Mouse (Mus musculus): Measurements from ENCODE around the gene Map3k13.
"Not testable (repeated sequence)": the region's sequence is repeated elsewhere in the genome, so short reads cannot be mapped to it uniquely, and the experiment has no call there.

The Map3k13 gene

DNA sequence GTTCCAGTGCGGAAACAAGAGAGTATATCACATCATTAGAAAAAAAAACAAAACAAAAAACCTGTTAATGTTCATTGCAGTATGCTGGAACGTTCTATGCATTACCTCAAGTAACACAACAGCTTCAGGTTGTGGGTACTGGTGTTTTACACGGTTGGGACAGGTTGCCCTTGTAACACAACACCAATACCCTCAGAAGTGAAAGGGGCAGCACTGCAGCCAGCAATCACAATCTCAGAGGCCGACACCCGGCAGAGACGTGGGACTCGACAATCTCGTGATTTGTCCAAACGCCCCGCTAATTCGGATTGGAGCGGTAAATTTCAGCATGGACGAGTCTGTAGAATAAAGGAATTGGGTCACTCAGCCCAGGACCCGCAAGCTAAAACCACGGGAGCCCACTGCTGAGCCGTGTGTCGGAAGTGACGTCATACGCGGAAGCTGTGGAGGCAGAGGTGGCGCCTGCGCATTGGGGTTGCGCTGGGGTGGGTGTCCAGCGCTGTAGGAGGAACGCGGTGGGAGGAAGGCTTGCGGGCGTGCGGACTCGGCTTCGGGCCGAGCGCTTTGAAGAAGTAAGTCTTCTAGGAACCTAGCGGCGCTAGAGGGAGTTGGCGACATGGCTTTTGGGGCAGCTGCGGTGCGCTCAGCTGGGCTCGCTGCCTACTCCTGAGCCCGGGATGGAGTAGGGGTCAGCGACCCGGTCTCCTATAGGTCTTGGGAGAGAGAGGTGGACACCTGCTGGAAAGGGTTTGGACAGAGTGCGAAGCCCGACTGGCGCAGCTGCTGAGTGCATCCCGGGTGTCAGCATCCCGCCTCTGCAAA lies at the start of gene Map3k13:
Map3k13 (plus strand) TSS at position 472 of the 822 bp plus-strand sequence.
- DNase-seq: peak; percentile 95

DNA sequence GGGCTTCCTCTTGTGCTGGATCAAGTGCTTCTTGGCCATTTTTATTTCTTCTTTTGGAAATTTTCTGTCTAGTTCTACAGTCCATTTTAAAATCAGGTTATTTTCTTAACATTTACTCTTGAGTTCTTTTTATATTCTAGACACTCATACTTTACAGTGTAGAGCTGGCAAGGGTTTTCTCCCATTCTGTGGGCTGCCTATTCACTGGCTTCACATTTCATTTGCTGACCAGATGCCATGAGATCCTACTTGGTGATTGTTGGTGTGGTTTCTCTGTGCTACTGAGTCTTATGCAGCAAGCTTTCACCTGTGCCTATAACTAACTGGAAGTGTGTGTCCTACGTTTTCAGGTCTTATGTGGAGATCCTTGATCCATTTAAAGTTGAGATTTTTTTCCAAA lies 35.7 kb upstream of the Map3k13 start:
- no peak for DNase-seq

DNA sequence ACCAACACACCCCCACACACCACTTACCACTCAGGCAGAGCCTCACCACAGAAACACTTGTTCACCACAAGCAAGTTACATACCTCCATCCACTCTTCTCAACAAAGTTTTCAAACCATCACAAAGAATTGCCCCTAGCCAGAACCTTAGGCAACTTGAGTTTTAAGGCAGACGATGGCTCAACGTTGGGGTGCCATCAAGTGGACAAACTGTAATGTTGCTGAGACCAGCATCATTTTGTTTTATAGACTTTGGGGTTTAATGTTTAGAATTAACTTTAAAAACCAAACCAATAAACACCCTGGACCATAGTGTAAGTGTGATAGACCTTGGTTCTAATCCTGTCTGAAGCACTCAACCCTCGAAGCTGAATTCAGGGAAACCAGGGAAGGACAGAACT lies 25.9 kb upstream of the Map3k13 start:
- DNase-seq: no peak

DNA sequence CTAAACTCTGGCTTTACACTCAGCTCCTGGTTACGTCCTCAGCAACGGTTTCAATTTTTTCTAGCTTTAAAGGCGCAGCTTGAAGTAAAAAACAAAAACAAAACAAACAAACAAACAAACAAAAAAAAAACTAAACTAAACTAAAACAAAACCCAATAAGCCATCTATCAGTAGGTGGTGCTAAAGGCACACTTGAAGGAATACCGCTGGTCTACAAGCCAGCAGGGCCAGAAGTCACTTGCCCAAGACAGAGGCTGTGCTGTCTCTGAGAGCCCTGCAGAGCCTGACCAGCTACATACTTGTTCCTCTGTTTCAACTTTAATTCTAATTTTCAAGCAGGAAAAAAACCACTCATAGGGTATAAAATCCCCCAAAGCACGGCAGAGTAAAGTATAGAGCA lies 24.5 kb upstream of the Map3k13 start:
- no peak for DNase-seq

DNA sequence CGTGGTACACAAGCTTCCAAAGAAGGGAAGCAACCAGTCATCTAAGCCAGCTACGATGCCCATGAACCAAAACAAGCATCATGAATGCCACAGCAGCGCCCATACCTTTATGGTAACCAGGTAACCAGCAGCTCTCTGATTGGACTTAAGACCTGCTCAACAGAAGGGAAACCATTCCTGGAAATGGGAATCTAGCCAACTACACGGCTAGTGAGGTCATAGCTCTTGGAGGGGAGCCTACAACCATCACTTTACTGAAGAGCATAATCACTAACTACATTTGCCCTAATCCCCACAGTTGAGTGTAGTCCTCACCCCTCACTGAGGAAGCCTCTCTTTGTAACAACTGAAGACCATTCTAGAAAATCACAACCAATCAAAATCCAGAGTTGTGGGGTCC lies 19.4 kb upstream of the Map3k13 start:
- no peak for DNase-seq

DNA sequence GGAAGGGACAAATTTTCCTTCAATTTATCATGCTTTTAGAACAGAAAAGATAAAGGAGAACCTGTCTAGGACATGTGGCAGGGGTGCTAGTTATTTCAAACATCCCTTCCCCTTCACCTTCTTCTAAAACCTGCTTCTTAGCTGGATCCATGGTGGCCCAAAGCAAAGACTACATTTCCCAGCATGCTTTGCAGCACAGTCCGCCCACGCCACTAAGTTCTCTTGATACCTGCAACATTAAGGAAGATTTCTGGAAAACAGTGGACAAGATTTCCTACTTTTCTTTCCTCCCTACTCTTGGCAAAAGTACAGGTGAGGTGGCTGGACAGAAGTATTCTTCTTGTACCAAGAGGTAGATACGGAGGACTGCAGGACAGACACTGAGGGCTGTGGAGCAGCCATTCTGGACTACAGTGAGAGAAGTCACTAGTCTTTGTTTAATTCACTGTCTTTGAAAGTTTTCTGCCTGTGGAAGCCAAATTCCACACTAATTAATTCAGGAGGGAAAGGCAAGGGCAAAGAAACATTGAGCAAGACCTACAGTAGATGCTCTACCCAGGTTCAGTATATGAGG lies 15.8 kb upstream of the Map3k13 start:
- no peak for DNase-seq

DNA sequence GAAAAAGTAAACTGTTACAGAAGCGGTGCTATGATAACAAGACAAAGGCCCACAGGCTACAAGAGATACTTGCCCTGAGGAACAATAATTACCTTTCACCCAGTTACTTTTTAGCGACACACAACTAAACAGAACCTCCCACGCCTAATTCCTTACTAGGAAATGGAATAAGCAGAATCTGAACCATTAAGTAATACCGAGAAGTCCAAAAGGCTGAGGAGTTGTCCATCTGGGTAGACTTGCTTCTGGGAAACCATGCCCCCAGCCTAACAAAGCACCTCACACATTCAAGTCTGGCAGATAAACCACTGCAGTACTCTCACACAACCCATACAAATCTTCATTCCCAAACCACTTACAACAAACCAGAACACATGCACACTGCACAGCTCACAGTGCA lies 15.0 kb upstream of the Map3k13 start:
- no peak for DNase-seq

DNA sequence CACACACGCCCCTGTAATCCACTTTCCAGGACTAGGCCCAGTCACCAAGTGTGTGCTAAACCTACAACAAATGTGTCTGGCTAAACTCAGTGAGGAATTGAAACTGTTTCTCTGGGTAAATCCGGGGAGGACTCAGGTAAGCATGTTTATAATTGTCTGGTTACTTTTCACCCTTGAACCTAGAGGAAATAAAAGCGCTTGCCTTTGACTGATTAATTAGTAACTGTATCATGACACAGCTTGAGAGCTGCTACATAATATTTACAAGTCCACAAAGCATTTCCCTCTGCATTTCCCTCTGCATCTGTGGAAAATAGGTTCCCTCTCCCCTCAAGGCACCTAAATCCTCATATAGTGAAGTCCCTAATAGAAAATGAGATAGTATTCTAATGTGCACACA lies 12.9 kb upstream of the Map3k13 start:
- DNase-seq: no peak

DNA sequence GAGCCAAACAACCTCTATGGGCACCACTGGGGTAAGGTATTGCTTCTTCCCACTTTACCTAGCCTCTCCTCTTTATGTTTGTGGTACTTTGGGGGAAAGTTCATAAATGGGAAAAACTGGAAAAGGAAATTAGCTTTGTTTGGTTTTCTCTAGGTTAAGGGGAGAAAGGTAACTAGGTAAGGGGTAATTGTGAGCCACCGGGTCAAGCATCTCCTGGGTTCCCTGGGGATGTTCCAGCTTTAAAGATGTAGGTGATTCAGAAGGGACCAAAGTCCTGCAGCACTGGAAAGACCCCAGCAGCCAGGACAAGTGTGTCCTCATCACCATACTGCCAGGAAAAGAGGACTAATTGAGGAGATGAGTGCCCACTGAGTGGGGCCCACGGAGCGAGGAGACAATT lies 12.3 kb upstream of the Map3k13 start:
- no peak for DNase-seq

DNA sequence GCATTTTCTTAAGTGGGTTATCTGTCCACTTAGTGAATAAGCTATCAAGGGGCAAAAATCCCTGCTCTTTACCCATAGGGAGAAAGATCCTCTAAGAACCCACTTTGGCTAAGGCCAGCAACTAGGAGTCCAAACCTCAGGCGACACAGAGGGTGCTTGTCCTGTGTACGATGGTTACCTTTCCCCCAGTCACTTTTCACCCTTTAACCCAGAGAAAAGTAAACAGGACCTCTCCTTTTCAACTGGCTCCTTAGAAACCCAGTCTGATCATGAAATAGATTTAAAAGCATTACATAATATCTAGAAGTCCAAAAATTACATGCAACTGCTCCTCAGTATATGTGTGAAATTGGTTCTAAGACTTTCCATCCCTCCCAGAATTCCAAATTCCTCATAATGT lies 11.3 kb upstream of the Map3k13 start:
- DNase-seq: no peak

DNA sequence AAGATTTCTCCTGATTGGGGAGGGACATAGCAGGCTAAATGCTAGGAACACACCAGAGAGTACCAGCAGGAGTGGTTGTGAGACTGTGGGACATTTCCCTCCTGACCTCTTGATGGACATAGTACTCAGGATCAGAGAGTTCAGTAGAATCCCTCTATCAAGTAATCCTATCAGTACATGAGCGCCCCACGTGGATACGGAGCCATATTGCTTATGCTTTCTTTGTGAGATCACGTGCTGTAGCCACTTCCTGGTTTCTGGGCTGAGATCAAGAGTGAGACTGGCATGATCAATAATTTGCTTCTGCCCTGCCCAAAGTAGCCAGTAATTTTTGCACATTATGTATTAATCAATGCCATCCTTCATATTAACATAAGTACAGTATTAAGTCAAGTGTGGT lies 9.1 kb upstream of the Map3k13 start:
- no peak for DNase-seq

DNA sequence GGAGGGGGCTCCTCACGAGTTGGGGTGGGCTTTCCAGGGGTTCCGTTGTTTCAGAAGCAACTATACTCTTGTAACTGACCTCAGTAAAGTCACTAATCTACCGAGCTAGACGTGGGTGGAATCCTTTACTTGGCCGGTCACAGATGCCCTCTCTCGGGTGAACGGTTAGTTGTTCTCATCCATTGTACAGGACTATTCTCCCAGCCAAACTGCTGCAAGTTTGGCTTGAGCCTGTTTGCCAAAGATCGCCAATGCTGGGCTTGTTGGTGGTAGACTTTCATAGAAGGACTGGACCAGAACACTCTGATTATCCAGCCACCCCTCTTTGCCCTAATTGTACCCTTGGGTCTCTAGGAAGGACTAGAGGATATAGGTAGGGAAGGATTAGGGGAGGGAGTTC lies 7.8 kb upstream of the Map3k13 start:
- no peak for DNase-seq

DNA sequence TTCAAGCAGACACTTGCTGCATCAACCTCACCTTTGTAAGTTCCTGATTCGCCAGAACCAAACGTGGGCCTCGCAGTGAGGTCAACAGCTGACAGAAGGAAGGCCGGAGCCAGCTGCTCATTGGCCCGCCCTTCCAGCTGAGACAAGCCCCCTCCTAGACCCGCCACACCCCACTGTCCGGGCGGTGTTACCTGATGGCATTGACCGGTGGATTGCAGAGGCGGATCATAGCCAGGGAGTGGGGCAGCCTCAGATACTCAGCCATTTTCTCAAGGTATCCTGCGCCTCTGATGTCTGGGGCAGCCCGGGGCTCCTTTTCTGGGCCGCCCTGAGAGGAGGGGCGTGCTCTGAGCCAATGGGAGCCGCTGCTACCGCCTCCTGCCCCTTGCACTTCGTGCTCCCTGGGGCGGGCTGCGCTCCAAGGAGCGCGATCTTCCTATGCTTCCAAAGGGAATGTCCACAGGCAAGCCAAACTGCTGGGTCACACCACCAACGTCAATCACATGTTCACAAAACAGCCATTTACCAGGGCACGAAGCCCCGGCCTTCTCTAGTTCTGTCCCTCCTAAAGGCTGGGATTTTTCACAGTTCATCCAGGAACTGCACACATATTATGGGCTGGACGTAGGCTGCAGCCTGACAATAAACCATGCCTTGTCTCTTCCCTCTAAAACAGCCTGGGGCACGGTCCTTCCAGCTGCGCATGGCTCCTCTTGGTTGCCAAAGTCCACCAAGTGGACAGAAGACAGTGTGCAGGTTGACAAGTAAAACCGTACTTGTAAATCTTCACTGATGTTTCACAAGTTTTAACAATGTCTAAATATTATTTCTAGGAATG lies 6.4 kb upstream of the Map3k13 start, which contains the start of gene Ehhadh:
Ehhadh (minus strand) TSS at position 292 of the 838 bp plus-strand sequence.
- DNase-seq: peak; percentile 49

DNA sequence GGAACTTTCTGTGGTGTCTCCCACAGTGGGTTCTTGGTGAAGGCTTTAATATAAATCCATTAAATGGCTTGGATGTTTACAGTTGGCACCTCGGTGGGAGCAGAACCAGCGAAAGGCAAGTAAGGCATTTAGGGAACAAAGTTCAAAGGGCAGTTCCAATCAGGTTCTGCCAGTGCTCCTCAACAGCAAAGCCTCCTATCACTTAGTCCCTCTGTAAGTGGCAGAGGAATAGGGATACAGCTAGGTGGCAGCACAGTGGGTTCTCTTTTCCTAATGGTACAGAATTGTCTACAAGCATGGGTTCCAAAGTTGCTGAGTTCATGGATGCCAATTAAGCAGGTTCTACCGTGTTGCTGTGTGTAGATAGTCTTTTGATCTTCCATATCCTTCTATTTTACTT lies 5.6 kb upstream of the Map3k13 start:
- no peak for DNase-seq

DNA sequence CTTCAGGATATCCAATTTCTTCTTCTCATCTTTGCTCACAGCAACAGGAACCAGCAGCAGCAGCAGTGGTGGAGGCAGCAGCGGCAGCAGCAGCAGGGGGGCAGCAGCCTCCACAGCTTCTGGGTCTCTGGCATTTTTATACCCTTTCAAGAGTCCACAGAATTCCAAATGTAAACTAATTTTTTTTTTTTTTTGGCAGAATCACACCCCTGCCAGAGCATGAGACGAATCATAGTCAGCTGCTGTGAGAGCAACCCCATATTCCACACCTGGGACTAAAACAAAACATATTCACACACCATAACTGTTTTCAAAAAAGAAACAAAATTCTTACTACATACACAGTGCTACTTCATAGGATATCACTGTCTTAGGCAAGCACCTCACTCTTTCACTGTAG lies 5.0 kb upstream of the Map3k13 start:
- DNase-seq: no peak

DNA sequence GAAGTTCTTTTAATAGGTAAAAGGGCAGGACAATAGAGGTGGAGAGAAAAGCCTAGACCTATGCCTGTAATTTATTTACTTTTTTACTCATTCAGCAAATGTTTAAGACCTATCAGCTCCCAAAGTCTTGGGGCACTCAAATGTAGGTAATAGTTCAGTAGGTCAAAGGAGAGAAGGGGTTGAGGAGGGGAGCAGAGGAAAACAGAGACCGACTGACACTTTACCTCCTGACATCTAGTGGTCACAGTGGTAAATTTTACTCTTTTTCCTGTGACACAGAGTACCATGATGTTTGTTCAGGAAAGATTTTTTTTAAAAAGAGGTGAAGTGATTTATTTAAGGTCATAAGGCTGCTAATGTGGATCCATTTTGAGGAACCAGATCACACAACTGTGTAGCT lies 3.7 kb upstream of the Map3k13 start:
- DNase-seq: no peak

DNA sequence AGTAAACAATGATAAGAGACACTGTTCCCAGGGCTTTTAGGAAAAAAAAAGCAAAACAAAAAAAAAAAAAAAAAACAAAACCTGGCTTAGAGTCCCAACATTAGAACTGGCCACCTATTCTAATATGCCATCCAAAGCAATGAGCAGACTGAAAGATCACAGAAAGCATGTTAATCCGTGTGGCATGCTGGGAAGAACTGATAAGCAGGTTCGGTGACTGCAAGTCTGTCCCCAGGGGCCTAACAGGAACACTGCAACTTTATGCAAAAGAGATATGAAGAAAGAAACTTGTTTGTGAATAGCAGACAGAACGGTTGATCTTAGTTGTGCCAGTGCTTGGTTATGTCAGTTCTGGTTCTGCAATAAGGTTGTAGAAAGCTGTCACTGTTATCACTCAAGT lies 2.4 kb upstream of the Map3k13 start:
- no peak for DNase-seq

DNA sequence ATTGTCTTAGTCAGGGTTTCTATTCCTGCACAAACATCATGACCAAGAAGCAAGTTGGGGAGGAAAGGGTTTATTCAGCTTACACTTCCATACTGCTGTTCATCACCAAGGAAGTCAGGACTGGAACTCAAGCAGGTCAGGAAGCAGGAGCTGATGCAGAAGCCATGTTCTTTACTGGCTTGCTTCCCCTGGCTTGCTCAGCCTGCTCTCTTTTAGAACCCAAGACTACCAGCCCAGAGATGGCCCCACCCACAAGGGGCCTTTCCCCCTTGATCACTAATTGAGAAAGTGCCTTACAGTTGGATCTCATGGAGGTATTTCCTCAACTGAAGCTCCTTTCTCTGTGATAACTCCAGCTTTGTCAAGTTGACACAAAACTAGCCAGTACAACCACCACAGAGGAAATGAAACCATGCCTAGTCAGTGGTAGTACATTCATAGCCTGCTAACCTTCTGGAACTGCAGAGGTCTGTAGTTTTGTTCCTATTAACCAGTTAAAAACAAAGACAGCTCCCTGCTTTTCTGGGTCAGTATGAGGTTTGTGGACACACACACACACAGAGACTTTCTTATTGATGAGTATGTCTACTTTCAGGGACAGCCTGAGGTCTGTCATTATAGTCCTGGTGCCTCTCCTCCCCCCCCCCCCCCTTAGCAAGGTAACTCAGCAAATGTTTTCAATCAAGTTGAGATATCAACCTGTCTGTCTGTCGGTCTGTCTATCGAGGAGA lies 901 bp upstream of the Map3k13 start:
- not testable (repeated sequence) for DNase-seq

DNA sequence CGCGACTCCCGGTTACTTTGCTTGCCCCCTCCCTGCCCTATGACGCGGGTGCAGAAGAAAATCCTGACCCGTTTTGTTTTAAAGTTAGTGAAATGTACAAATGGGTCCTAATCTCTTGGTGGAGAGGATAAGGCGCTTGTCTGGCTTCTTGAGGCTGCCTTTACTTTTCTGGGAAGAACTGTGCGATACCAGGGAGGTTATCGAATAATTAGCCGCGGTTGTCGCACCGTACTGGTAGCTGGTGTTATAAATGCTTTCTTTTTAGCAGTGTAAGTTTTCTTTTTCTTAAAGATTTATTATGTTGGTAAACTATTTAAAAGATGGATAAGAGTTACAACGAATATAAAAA lies 525 bp downstream of the Map3k13 start:
- DNase-seq: no peak

DNA sequence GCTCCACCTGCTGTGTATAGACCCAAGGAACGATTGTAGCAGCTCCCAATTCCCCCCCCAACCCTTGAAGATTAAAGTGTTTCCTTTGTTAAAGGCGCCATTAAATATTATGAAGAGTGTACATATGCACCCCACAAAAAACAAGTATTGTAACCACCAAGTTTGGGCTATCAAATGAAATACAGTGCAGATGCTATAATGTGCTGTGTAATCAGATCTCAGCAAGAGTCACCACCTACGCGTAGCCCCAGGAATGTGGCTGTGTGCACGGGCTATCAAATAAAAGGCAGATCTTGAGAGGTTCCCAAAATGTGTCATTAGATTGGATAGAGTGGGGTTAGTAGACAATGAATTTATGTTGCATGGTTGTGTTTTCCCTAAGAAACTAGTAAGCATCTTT lies 925 bp downstream of the Map3k13 start:
- DNase-seq: no peak

DNA sequence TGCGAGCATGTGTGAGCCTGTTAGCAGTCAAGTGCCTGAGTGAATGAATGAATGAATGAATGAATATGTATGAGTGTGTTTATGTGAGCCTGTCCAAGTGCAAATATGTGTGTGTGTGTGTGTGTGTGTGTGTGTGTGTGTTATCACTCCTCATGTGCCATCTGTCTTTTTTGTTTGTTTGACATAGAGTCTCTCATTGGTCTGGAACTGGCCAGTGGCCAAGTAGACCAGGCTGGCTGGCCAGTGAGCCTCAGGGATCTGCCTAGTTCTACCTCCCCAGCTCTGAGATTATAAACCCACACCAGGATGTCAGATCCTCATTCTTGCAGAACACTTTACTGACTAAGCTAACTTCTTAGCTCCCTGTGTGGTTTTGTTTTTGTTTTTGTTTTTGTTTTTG lies 10.1 kb downstream of the Map3k13 start:
- DNase-seq: no peak

DNA sequence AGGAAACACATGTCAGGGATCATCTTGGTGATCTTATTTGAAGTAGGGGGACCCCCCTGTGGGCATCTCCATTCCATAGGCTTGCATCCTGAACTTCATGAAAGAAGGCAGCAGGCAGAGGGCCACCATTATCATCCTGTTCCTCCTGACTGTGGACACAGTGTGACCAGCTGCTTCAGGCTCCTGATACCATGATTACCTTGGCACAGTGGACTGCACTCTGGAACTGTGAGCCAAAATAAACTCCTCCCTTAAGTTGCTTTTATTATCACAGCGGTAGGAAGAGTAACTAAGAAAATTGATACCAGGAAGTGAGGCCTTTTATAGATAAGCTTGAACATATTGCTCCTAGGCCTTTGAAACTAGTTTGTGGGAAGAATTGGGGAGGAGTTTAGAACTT lies 12.7 kb downstream of the Map3k13 start:
- DNase-seq: no peak

DNA sequence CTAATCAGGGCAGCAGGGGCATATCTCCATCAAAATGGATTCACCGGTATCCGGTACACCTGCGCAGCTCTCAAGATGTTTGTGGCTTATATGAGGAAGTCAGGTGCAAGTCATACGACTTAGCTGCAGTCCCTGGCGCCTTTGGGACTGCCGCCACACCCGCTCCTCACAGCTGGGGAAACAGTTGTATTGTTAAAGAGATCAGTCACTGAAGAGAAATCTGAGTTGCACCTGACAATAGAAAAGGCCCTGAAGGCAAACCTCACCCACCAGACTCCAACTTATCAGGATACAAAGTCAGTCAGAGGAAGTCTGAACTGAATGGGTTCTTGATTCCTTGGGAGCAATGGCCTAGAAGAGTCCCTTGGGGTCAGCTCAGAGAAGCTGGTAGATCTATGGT lies 13.6 kb downstream of the Map3k13 start:
- DNase-seq: not testable (repeated sequence)

Measured in right cerebral cortex, adult 18-20 months (tissue).